Mouse (Mus musculus) left cerebral cortex, postnatal 4 days (tissue): ENCODE data around the gene Gng12. TPM values are rescaled to one million over a fixed set of nuclear protein-coding genes. Genes with fewer than 3 reads are reported as not detected.
"Not testable (repeated sequence)": the region's sequence is repeated elsewhere in the genome, so short reads cannot be mapped to it uniquely, and the experiment has no call there.

Experiments used
- DNase-seq: peaks from one replicate; pipeline ENCODE4 v3.0.0-alpha.2; 2022
- intact Hi-C: fragments of 180-260 bp; cut with DNase I; formaldehyde crosslinking; loops from one replicate; pipeline ENCODE4 v1.15.1; 2025
- total RNA-seq, 2 experiments: library from RNA; stranded (reverse); gene quantifications; 2 replicates each; pipeline ENCODE4 v1.2.3; 2021

The Gng12 gene
- 10 to 100 TPM; 49.1 to 54.0 TPM for total RNA-seq

GRCm38 (mm10) chr6:66896119-66896920 lies at the start of gene Gng12:
Gene Gng12 (plus strand): TSS chr6:66896397.
- intact Hi-C loops = no loop called here
- DNase-seq = peak; percentile 86

- intact Hi-C loops = loop anchor here (10.0 kb wide), 1 partner anchor 306 kb away; no protein-coding TSS in a partner anchor
- DNase-seq = no peak
Observed at GRCm38 (mm10) chr6:66848936-66849335, 47.3 kb upstream of the Gng12 start.

GRCm38 (mm10) chr6:66856236-66856635 lies 40.0 kb upstream of the Gng12 start:
- no peak for DNase-seq
- intact Hi-C loops = no loop called here

GRCm38 (mm10) chr6:66858356-66858755 lies 37.8 kb upstream of the Gng12 start:
- no peak for DNase-seq
- intact Hi-C loops = no loop called here

GRCm38 (mm10) chr6:66859391-66859790 lies 36.8 kb upstream of the Gng12 start:
- intact Hi-C loops = no loop called here
- DNase-seq = no peak

- intact Hi-C loops = no loop called here
- DNase-seq = no peak
Observed at GRCm38 (mm10) chr6:66864463-66864862, 31.7 kb upstream of the Gng12 start.

- intact Hi-C loops = no loop called here
Observed at GRCm38 (mm10) chr6:66866295-66866694, 29.9 kb upstream of the Gng12 start.

GRCm38 (mm10) chr6:66877048-66877447 lies 19.1 kb upstream of the Gng12 start:
- DNase-seq, intact Hi-C loops: not testable (repeated sequence)

More at GRCm38 (mm10) chr6:66866295-66866694, 29.9 kb upstream of the Gng12 start:
- DNase-seq = no peak

- no peak for DNase-seq
- intact Hi-C loops = no loop called here
Observed at GRCm38 (mm10) chr6:66890349-66891158, 5.6 kb upstream of the Gng12 start.

- intact Hi-C loops = no loop called here
- no peak for DNase-seq
Observed at GRCm38 (mm10) chr6:66893950-66894349, 2.2 kb upstream of the Gng12 start.

- no peak for DNase-seq
- intact Hi-C loops = no loop called here
Observed at GRCm38 (mm10) chr6:66894999-66895398, 1.2 kb upstream of the Gng12 start.

- intact Hi-C loops = no loop called here
- peak; percentile 52 for DNase-seq
Observed at GRCm38 (mm10) chr6:66896921-66897645, 886 bp downstream of the Gng12 start.

- DNase-seq = no peak
- intact Hi-C loops = no loop called here
Observed at GRCm38 (mm10) chr6:66897994-66898393, 1.8 kb downstream of the Gng12 start.

- intact Hi-C loops = no loop called here
- no peak for DNase-seq
Observed at GRCm38 (mm10) chr6:66901926-66902325, 5.7 kb downstream of the Gng12 start.

GRCm38 (mm10) chr6:66903206-66903605 lies 7.0 kb downstream of the Gng12 start:
- intact Hi-C loops = no loop called here
- DNase-seq = no peak

- DNase-seq = no peak
- intact Hi-C loops = no loop called here
Observed at GRCm38 (mm10) chr6:66903720-66904119, 7.5 kb downstream of the Gng12 start.

GRCm38 (mm10) chr6:66906244-66906643 lies 10.0 kb downstream of the Gng12 start:
- DNase-seq = no peak
- intact Hi-C loops = no loop called here

GRCm38 (mm10) chr6:66908327-66908973 lies 12.3 kb downstream of the Gng12 start:
- no peak for DNase-seq
- intact Hi-C loops = no loop called here

GRCm38 (mm10) chr6:66910493-66911435 lies 14.6 kb downstream of the Gng12 start:
- no peak for DNase-seq
- intact Hi-C loops = no loop called here
